Mouse (Mus musculus): ENCODE data around the gene Rab24. TPM values are rescaled to one million over a fixed set of nuclear protein-coding genes. Genes with fewer than 3 reads are reported as not detected.

Gene Rab24
- polyA plus RNA-seq, 1 experiment from 2014 or later: 79.7 TPM

GRCm38 (mm10) chr13:55327633-55328032 lies 5.9 kb upstream of the Rab24 start:
- TF ChIP-seq EP300 (optimal IDR thresholded peaks at IDR 0.05) (no peak), CTCF (IDR thresholded peaks at IDR 0.05; ENCODE audit: low read depth) (peak; percentile 94)
- no peak overlapping the region for H3K4me3 ChIP-seq (ENCODE audit: low read depth, low read length)
- H3K9me3 ChIP-seq (ENCODE audit: control insufficient read depth, low read length): no peaks in the 10 kb centered on the region
- H3K9ac ChIP-seq (ENCODE audit: low read length): 0 out of 2 replicates have a peak overlapping the region, but pooled peaks have one; percentile 32
- H3K4me1 ChIP-seq (replicated peaks; ENCODE audit: control insufficient read depth, insufficient read depth): peaks cover 10% of the 10 kb centered on the region; the same call in 1 of the 2 replicates
- peak overlapping the region; percentile 92 for H3K4me2 ChIP-seq (replicated peaks; ENCODE audit: low read depth)
- DNase-seq (ENCODE audit: low spot score): peak; percentile 91
- H3K27me3 ChIP-seq (ENCODE audit: control insufficient read depth, insufficient read depth, low read length): no peaks in the 10 kb centered on the region
- peak; percentile 51 for ATAC-seq (ENCODE audit: low FRiP score, low TSS enrichment)
- H3K27ac ChIP-seq (replicated peaks): no peak overlapping the region; the same call in 1 of the 2 replicates
- H3K36me3 ChIP-seq (ENCODE audit: control insufficient read depth, insufficient read depth, low read length): peaks cover 12% of the 10 kb centered on the region
- 52% methylated on average over 8 of the region's 8 CpGs for WGBS

- Histone ChIP-seq H3K9me3 (ENCODE audit: control insufficient read depth, low read length) (no peaks in the 10 kb centered on the region), H3K4me2 (replicated peaks; ENCODE audit: low read depth) (no peak overlapping the region), H3K4me3 (ENCODE audit: low read depth, low read length) (no peak overlapping the region), H3K36me3 (ENCODE audit: control insufficient read depth, insufficient read depth, low read length) (peaks cover 12% of the 10 kb centered on the region), H3K27ac (replicated peaks) (no peak overlapping the region; the same call in 1 of the 2 replicates), H3K9ac (ENCODE audit: low read length) (no peak overlapping the region), H3K27me3 (ENCODE audit: control insufficient read depth, insufficient read depth, low read length) (no peaks in the 10 kb centered on the region), H3K4me1 (replicated peaks; ENCODE audit: control insufficient read depth, insufficient read depth) (peaks cover 10% of the 10 kb centered on the region; the same call in 1 of the 2 replicates)
- ATAC-seq (ENCODE audit: low FRiP score, low TSS enrichment): no peak
- no peak for TF ChIP-seq EP300 (optimal IDR thresholded peaks at IDR 0.05)
- no peak for TF ChIP-seq CTCF (IDR thresholded peaks at IDR 0.05; ENCODE audit: low read depth)
- peak; percentile 20 for DNase-seq (ENCODE audit: low spot score)
- WGBS: 30% methylated on average over 4 of the region's 4 CpGs
Measured at GRCm38 (mm10) chr13:55327169-55327568, 5.4 kb upstream of the Rab24 start.

- DNase-seq (ENCODE audit: low spot score) (no peak), ATAC-seq (ENCODE audit: low FRiP score, low TSS enrichment) (no peak)
- H3K36me3 ChIP-seq (ENCODE audit: control insufficient read depth, insufficient read depth, low read length): peaks cover 12% of the 10 kb centered on the region
- no peak for TF ChIP-seq CTCF (IDR thresholded peaks at IDR 0.05; ENCODE audit: low read depth)
- no peak for TF ChIP-seq EP300 (optimal IDR thresholded peaks at IDR 0.05)
- H3K9ac ChIP-seq (ENCODE audit: low read length): 0 out of 2 replicates have a peak overlapping the region, but pooled peaks have one; percentile 18
- no peak overlapping the region for H3K4me2 ChIP-seq (replicated peaks; ENCODE audit: low read depth)
- no peak overlapping the region for H3K4me3 ChIP-seq (ENCODE audit: low read depth, low read length)
- no peaks in the 10 kb centered on the region for H3K9me3 ChIP-seq (ENCODE audit: control insufficient read depth, low read length)
- WGBS: 72% methylated on average over 8 of the region's 11 CpGs
- H3K27ac ChIP-seq (replicated peaks): no peak overlapping the region
- peaks cover 10% of the 10 kb centered on the region; the same call in 1 of the 2 replicates for H3K4me1 ChIP-seq (replicated peaks; ENCODE audit: control insufficient read depth, insufficient read depth)
- H3K27me3 ChIP-seq (ENCODE audit: control insufficient read depth, insufficient read depth, low read length): no peaks in the 10 kb centered on the region
Measured at GRCm38 (mm10) chr13:55325596-55325995, 3.9 kb upstream of the Rab24 start.

- H3K4me2 ChIP-seq (replicated peaks; ENCODE audit: low read depth): peak overlapping the region; percentile 97
- H3K36me3 ChIP-seq (ENCODE audit: control insufficient read depth, insufficient read depth, low read length): peaks cover 19% of the 10 kb centered on the region
- WGBS: under 1% methylated on average over 31 of the region's 31 CpGs
- DNase-seq (ENCODE audit: low spot score) (peak; percentile 64), ATAC-seq (ENCODE audit: low FRiP score, low TSS enrichment) (peak; percentile 20)
- no peaks in the 10 kb centered on the region for H3K9me3 ChIP-seq (ENCODE audit: control insufficient read depth, low read length)
- peak overlapping the region; percentile 84 for H3K4me3 ChIP-seq (ENCODE audit: low read depth, low read length)
- TF ChIP-seq EP300 (optimal IDR thresholded peaks at IDR 0.05): no peak
- TF ChIP-seq CTCF (IDR thresholded peaks at IDR 0.05; ENCODE audit: low read depth): peak; percentile 72
- H3K9ac ChIP-seq (ENCODE audit: low read length): peak overlapping the region; percentile 95
- peak overlapping the region; percentile 86 for H3K27ac ChIP-seq (replicated peaks)
- no peaks in the 10 kb centered on the region for H3K4me1 ChIP-seq (replicated peaks; ENCODE audit: control insufficient read depth, insufficient read depth)
- no peaks in the 10 kb centered on the region for H3K27me3 ChIP-seq (ENCODE audit: control insufficient read depth, insufficient read depth, low read length)
Measured at GRCm38 (mm10) chr13:55322130-55322825, 532 bp upstream of the Rab24 start.

GRCm38 (mm10) chr13:55319931-55320533 lies 1.7 kb downstream of the Rab24 start, which contains the start of gene Prelid1:
TSS of gene Prelid1 (plus strand) at chr13:55320500.
- Histone ChIP-seq H3K9ac (ENCODE audit: low read length) (peak within 1 kb of the TSS; percentile 95), H3K4me3 (ENCODE audit: low read depth, low read length) (peak within 1 kb of the TSS; percentile 84), H3K27ac (replicated peaks) (peak within 1 kb of the TSS; percentile 86), H3K9me3 (ENCODE audit: control insufficient read depth, low read length) (no peaks in the 10 kb centered on the region), H3K4me1 (replicated peaks; ENCODE audit: control insufficient read depth, insufficient read depth) (no peaks in the 10 kb centered on the region), H3K27me3 (ENCODE audit: control insufficient read depth, insufficient read depth, low read length) (no peaks in the 10 kb centered on the region), H3K36me3 (ENCODE audit: control insufficient read depth, insufficient read depth, low read length) (peaks cover 9% of the 10 kb centered on the region), H3K4me2 (replicated peaks; ENCODE audit: low read depth) (peak within 1 kb of the TSS; percentile 97)
- peak; percentile 16; the same call in 1 of the 2 replicates for ATAC-seq (ENCODE audit: low FRiP score, low TSS enrichment)
- DNase-seq (ENCODE audit: low spot score): peak; percentile 24
- 66% methylated on average over 4 of the region's 4 CpGs for WGBS
- TF ChIP-seq CTCF (IDR thresholded peaks at IDR 0.05; ENCODE audit: low read depth) (no peak), EP300 (optimal IDR thresholded peaks at IDR 0.05) (no peak)
